Mouse (Mus musculus) MEL (cell line): ENCODE measurements around the gene Tnfrsf21.

ENCODE experiments used
- CTCF ChIP-seq, 3 experiments: IDR thresholded peaks in 2 of 3; conservative IDR thresholded peaks in 1 of 3; 2 replicates each; pipeline ENCODE4 v1.5.1; 2011 to 2012; ENCODE audit warnings: low read length in 3 of 3, low read depth in 2 of 3, mild to moderate bottlenecking in 2 of 3, improper control_type of control experiment in 1 of 3, inconsistent platforms in 1 of 3, mixed read lengths in 1 of 3, moderate library complexity in 1 of 3; ENCODE audit not compliant: control insufficient read depth in 1 of 3, insufficient read depth in 1 of 3, poor library complexity in 1 of 3, severe bottlenecking in 1 of 3
- E2F4 ChIP-seq: IDR thresholded peaks from 2 replicates; pipeline ENCODE4 v1.6.1; 2011; ENCODE audit warnings: low read depth, low read length, improper control_type of control experiment, borderline replicate concordance
- HCFC1 ChIP-seq: IDR thresholded peaks from 2 replicates; pipeline ENCODE4 v1.6.1; 2012; ENCODE audit warnings: low read depth, mild to moderate bottlenecking, inconsistent platforms, low read length, improper control_type of control experiment, moderate library complexity
- KAT2A ChIP-seq: conservative IDR thresholded peaks from 2 replicates; pipeline ENCODE4 v1.6.1; 2012; ENCODE audit warnings: low read depth, low read length, improper control_type of control experiment, inconsistent platforms

DNA sequence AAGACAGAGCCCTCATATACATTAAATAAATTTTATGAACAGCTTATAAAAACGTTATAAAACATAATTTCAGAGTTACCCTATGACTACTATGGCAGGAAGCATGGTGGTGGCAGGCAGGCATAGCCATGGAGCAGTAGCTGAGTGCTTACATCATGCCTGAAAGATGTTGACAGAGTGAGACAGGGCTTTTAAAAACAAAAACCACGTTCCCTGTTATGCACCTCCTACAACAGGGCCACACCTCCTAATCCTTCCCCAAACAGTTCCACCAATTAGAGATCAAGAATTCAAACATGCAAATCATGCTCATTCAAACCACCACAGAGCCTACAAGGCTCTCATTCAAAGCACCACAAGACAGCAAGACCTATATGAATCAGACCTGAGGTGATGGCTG is 77.9 kb downstream of the Tnfrsf21 start:
- TF ChIP-seq CTCF (IDR thresholded peaks at IDR 0.05 in 2 of 3, conservative IDR thresholded peaks at IDR 0.05 in 1 of 3; ENCODE audit: control insufficient read depth in 1 of 3, insufficient read depth in 1 of 3, low read depth in 2 of 3, low read length in 3 of 3, poor library complexity in 1 of 3, severe bottlenecking in 1 of 3) (no peak), HCFC1 (no peak), E2F4 (no peak), KAT2A (no peak)
